Mouse (Mus musculus) yolk sac, embryonic 10.5 days (tissue): ENCODE measurements around the gene Rnaset2a.
"Not testable (repeated sequence)": the region's sequence is repeated elsewhere in the genome, so short reads cannot be mapped to it uniquely, and the experiment has no call there.

Experiments
- DNase-seq: peaks from one replicate; pipeline ENCODE4 v3.0.0-alpha.2; 2017; ENCODE audit warnings: low spot score

Gene Rnaset2a

GRCm38 (mm10) chr17:8147439-8148316 lies at the start of gene Rnaset2a, which contains the start of gene Gm49673:
TSS of gene Rnaset2a (minus strand) at chr17:8148097.
TSS of gene Gm49673 (minus strand) at chr17:8147788.
- DNase-seq, result peak; percentile 31

GRCm38 (mm10) chr17:8197652-8198051 lies 49.8 kb upstream of the Rnaset2a start:
- DNase-seq, result no peak

- no peak for DNase-seq
These were observed 47.9 kb upstream of the Rnaset2a start for GRCm38 (mm10) chr17:8195685-8196376.

- DNase-seq, result no peak
These were observed 45.8 kb upstream of the Rnaset2a start for GRCm38 (mm10) chr17:8193678-8194077.

GRCm38 (mm10) chr17:8184217-8184616 lies 36.3 kb upstream of the Rnaset2a start:
- DNase-seq, result no peak

- no peak for DNase-seq
These were observed 35.9 kb upstream of the Rnaset2a start for GRCm38 (mm10) chr17:8183815-8184214.

GRCm38 (mm10) chr17:8177090-8177489 lies 29.2 kb upstream of the Rnaset2a start:
- no peak for DNase-seq

- no peak for DNase-seq
These were observed 23.2 kb upstream of the Rnaset2a start for GRCm38 (mm10) chr17:8171081-8171480.

- no peak for DNase-seq
These were observed 22.4 kb upstream of the Rnaset2a start for GRCm38 (mm10) chr17:8170331-8170730.

- not testable (repeated sequence) for DNase-seq
These were observed 19.5 kb upstream of the Rnaset2a start for GRCm38 (mm10) chr17:8167436-8167835.

- DNase-seq, result not testable (repeated sequence)
These were observed 18.6 kb upstream of the Rnaset2a start for GRCm38 (mm10) chr17:8166454-8166853.

- DNase-seq, result not testable (repeated sequence)
These were observed 18.1 kb upstream of the Rnaset2a start for GRCm38 (mm10) chr17:8165977-8166376.

- DNase-seq, result not testable (repeated sequence)
These were observed 17.7 kb upstream of the Rnaset2a start for GRCm38 (mm10) chr17:8165608-8165945.

- DNase-seq, result peak; percentile 17
These were observed 17.1 kb upstream of the Rnaset2a start, which contains the start of gene Fgfr1op for GRCm38 (mm10) chr17:8164701-8165607. TSS of gene Fgfr1op (plus strand) at chr17:8165501.

- DNase-seq, result not testable (repeated sequence)
These were observed 13.1 kb upstream of the Rnaset2a start for GRCm38 (mm10) chr17:8160969-8161368.

GRCm38 (mm10) chr17:8158627-8159026 lies 10.7 kb upstream of the Rnaset2a start:
- not testable (repeated sequence) for DNase-seq

- DNase-seq, result not testable (repeated sequence)
These were observed 8.1 kb upstream of the Rnaset2a start for GRCm38 (mm10) chr17:8155982-8156381.

GRCm38 (mm10) chr17:8155010-8155409 lies 7.1 kb upstream of the Rnaset2a start:
- DNase-seq, result not testable (repeated sequence)

- not testable (repeated sequence) for DNase-seq
These were observed 966 bp downstream of the Rnaset2a start for GRCm38 (mm10) chr17:8146931-8147330.

- DNase-seq, result not testable (repeated sequence)
These were observed 3.9 kb downstream of the Rnaset2a start for GRCm38 (mm10) chr17:8143802-8144673.

GRCm38 (mm10) chr17:8140210-8140609 lies 7.7 kb downstream of the Rnaset2a start:
- not testable (repeated sequence) for DNase-seq
